Mouse (Mus musculus): ENCODE measurements around the gene Il3. TPM values are rescaled to one million over a fixed set of nuclear protein-coding genes. Genes with fewer than 3 reads are reported as not detected.

The Il3 gene
- polyA plus RNA-seq, 1 experiment: not detected

- no peak overlapping the region for H3K27ac ChIP-seq (ENCODE audit: insufficient read depth, low read length)
- no peak overlapping the region for H3K4me3 ChIP-seq (ENCODE audit: extremely low read depth, insufficient read depth, insufficient read length)
- H3K27me3 ChIP-seq (ENCODE audit: control insufficient read depth, insufficient read depth, low read length): no peaks in the 10 kb centered on the region
- H3K4me1 ChIP-seq (ENCODE audit: control insufficient read depth, insufficient read depth, insufficient read length): peaks cover 12% of the 10 kb centered on the region; the same call in 1 of the 2 replicates
- TF ChIP-seq CTCF (IDR thresholded peaks at IDR 0.05; ENCODE audit: extremely low read depth, insufficient read depth, insufficient read length, insufficient replicate concordance): no peak
- TF ChIP-seq POLR2A (IDR thresholded peaks at IDR 0.05; ENCODE audit: low read depth, low read length): no peak
- no peaks in the 10 kb centered on the region for H3K36me3 ChIP-seq (ENCODE audit: control insufficient read depth, insufficient read depth, low read length)
- DNase-seq (ENCODE audit: low read depth in 1 of 2, low spot score in 2 of 2): no peak
- 38% methylated on average over 1 of the region's 1 CpGs for WGBS
Measured at GRCm38 (mm10) chr11:54219191-54219590, 47.9 kb downstream of the Il3 start.

GRCm38 (mm10) chr11:54217384-54217783 lies 49.7 kb downstream of the Il3 start:
- H3K4me1 ChIP-seq (ENCODE audit: control insufficient read depth, insufficient read depth, insufficient read length): peaks cover 17% of the 10 kb centered on the region; the same call in 1 of the 2 replicates
- TF ChIP-seq POLR2A (IDR thresholded peaks at IDR 0.05; ENCODE audit: low read depth, low read length): no peak
- no peak for TF ChIP-seq CTCF (IDR thresholded peaks at IDR 0.05; ENCODE audit: extremely low read depth, insufficient read depth, insufficient read length, insufficient replicate concordance)
- no peak overlapping the region for H3K4me3 ChIP-seq (ENCODE audit: extremely low read depth, insufficient read depth, insufficient read length)
- no peak overlapping the region for H3K27ac ChIP-seq (ENCODE audit: insufficient read depth, low read length)
- no peaks in the 10 kb centered on the region for H3K36me3 ChIP-seq (ENCODE audit: control insufficient read depth, insufficient read depth, low read length)
- 34% methylated on average over 7 of the region's 7 CpGs for WGBS
- H3K27me3 ChIP-seq (ENCODE audit: control insufficient read depth, insufficient read depth, low read length): no peaks in the 10 kb centered on the region
- no peak for DNase-seq (ENCODE audit: low read depth in 1 of 2, low spot score in 2 of 2)

- Histone ChIP-seq H3K4me3 (ENCODE audit: extremely low read depth, insufficient read depth, insufficient read length) (no peak overlapping the region), H3K27me3 (ENCODE audit: control insufficient read depth, insufficient read depth, low read length) (no peaks in the 10 kb centered on the region), H3K27ac (ENCODE audit: insufficient read depth, low read length) (no peak overlapping the region), H3K36me3 (ENCODE audit: control insufficient read depth, insufficient read depth, low read length) (no peaks in the 10 kb centered on the region), H3K4me1 (ENCODE audit: control insufficient read depth, insufficient read depth, insufficient read length) (peaks cover 17% of the 10 kb centered on the region; the same call in 1 of the 2 replicates)
- DNase-seq (ENCODE audit: low read depth in 1 of 2, low spot score in 2 of 2): no peak
- TF ChIP-seq POLR2A (IDR thresholded peaks at IDR 0.05; ENCODE audit: low read depth, low read length) (no peak), CTCF (IDR thresholded peaks at IDR 0.05; ENCODE audit: extremely low read depth, insufficient read depth, insufficient read length, insufficient replicate concordance) (no peak)
- WGBS: 87% methylated on average over 6 of the region's 6 CpGs
Measured at GRCm38 (mm10) chr11:54216091-54216490, 51.0 kb downstream of the Il3 start.

Other genes starting within 250 kb of the Il3 start
- gene Slc22a4, start 239.2 kb downstream of the Il3 start, polyA plus RNA-seq (2012; rRNA removed): 4.6 and 5.4 TPM in 2 replicates
- gene Pdlim4, start 198.3 kb downstream of the Il3 start, polyA plus RNA-seq (2012; rRNA removed): 53.3 and 73.3 TPM in 2 replicates
- 2.6 and 2.8 TPM in 2 replicates for gene P4ha2, start 167.2 kb downstream of the Il3 start, polyA plus RNA-seq (2012; rRNA removed)
- 0.15 TPM in 1 of 2 replicates, not detected in the other for gene Csf2, start 17.6 kb downstream of the Il3 start, polyA plus RNA-seq (2012; rRNA removed)
- gene Acsl6, start 36.5 kb upstream of the Il3 start, polyA plus RNA-seq (2012; rRNA removed): 1.1 and 1.3 TPM in 2 replicates
- not detected in 2 replicates for gene Meikin, start 103.4 kb upstream of the Il3 start, polyA plus RNA-seq (2012; rRNA removed)
- gene Fnip1, start 170.9 kb upstream of the Il3 start, polyA plus RNA-seq (2012; rRNA removed): 1.1 and 1.2 TPM in 2 replicates